Mouse (Mus musculus): ENCODE data around the gene Nckap5. TPM values are rescaled to one million over a fixed set of nuclear protein-coding genes. Genes with fewer than 3 reads are reported as not detected.

Gene Nckap5
- polyA plus RNA-seq (2011; ENCODE audit: insufficient read depth, insufficient read length, low read depth, missing spikeins): 0.09 and 0.12 TPM in 2 replicates

- Histone ChIP-seq H3K4me1 (ENCODE audit: control insufficient read depth, insufficient read depth, low read length) (no peaks in the 10 kb centered on the region), H3K9ac (ENCODE audit: low read depth, poor library complexity, severe bottlenecking) (no peak within 1 kb of the TSS), H3K4me3 (ENCODE audit: low read depth, low read length) (no peak within 1 kb of the TSS), H3K27ac (ENCODE audit: insufficient read depth, low read length) (no peak within 1 kb of the TSS), H3K9me3 (replicated peaks; ENCODE audit: control insufficient read depth, insufficient read depth, low read length, poor library complexity, severe bottlenecking) (no peaks in the 10 kb centered on the region; the same call in 1 of the 2 replicates), H3K27me3 (ENCODE audit: control insufficient read depth, insufficient read depth, low read length, poor library complexity, severe bottlenecking) (peaks cover 1% of the 10 kb centered on the region), H3K36me3 (ENCODE audit: control insufficient read depth, insufficient read depth, low read length, poor library complexity, severe bottlenecking) (no peaks in the 10 kb centered on the region)
- TF ChIP-seq POLR2A (IDR thresholded peaks at IDR 0.05; ENCODE audit: insufficient read depth, low read length) (no peak), CTCF (IDR thresholded peaks at IDR 0.05; ENCODE audit: low read depth, low read length) (no peak), EP300 (IDR thresholded peaks at IDR 0.05; ENCODE audit: insufficient read depth, low read depth, low read length) (no peak)
Observed at GRCm38 (mm10) chr1:126830031-126830927, at the start of gene Nckap5. Nckap5 (minus strand) TSS chr1:126830799.

- H3K9ac ChIP-seq (ENCODE audit: low read depth, poor library complexity, severe bottlenecking): no peak overlapping the region
- H3K4me1 ChIP-seq (ENCODE audit: control insufficient read depth, insufficient read depth, low read length): no peaks in the 10 kb centered on the region
- H3K4me3 ChIP-seq (ENCODE audit: low read depth, low read length): no peak overlapping the region
- TF ChIP-seq EP300 (IDR thresholded peaks at IDR 0.05; ENCODE audit: insufficient read depth, low read depth, low read length) (no peak), POLR2A (IDR thresholded peaks at IDR 0.05; ENCODE audit: insufficient read depth, low read length) (no peak), CTCF (IDR thresholded peaks at IDR 0.05; ENCODE audit: low read depth, low read length) (no peak)
- H3K36me3 ChIP-seq (ENCODE audit: control insufficient read depth, insufficient read depth, low read length, poor library complexity, severe bottlenecking): no peaks in the 10 kb centered on the region
- no peaks in the 10 kb centered on the region for H3K9me3 ChIP-seq (replicated peaks; ENCODE audit: control insufficient read depth, insufficient read depth, low read length, poor library complexity, severe bottlenecking)
- no peaks in the 10 kb centered on the region for H3K27me3 ChIP-seq (ENCODE audit: control insufficient read depth, insufficient read depth, low read length, poor library complexity, severe bottlenecking)
- no peak overlapping the region for H3K27ac ChIP-seq (ENCODE audit: insufficient read depth, low read length)
Observed at GRCm38 (mm10) chr1:126877495-126877894, 46.9 kb upstream of the Nckap5 start.

GRCm38 (mm10) chr1:126868372-126868771 is 37.8 kb upstream of the Nckap5 start:
- H3K4me3 ChIP-seq (ENCODE audit: low read depth, low read length): no peak overlapping the region
- H3K4me1 ChIP-seq (ENCODE audit: control insufficient read depth, insufficient read depth, low read length): no peaks in the 10 kb centered on the region
- no peaks in the 10 kb centered on the region for H3K9me3 ChIP-seq (replicated peaks; ENCODE audit: control insufficient read depth, insufficient read depth, low read length, poor library complexity, severe bottlenecking)
- no peak overlapping the region for H3K27ac ChIP-seq (ENCODE audit: insufficient read depth, low read length)
- no peak overlapping the region for H3K9ac ChIP-seq (ENCODE audit: low read depth, poor library complexity, severe bottlenecking)
- no peaks in the 10 kb centered on the region for H3K36me3 ChIP-seq (ENCODE audit: control insufficient read depth, insufficient read depth, low read length, poor library complexity, severe bottlenecking)
- TF ChIP-seq EP300 (IDR thresholded peaks at IDR 0.05; ENCODE audit: insufficient read depth, low read depth, low read length) (no peak), CTCF (IDR thresholded peaks at IDR 0.05; ENCODE audit: low read depth, low read length) (no peak), POLR2A (IDR thresholded peaks at IDR 0.05; ENCODE audit: insufficient read depth, low read length) (no peak)
- H3K27me3 ChIP-seq (ENCODE audit: control insufficient read depth, insufficient read depth, low read length, poor library complexity, severe bottlenecking): no peaks in the 10 kb centered on the region

GRCm38 (mm10) chr1:126867912-126868311 is 37.3 kb upstream of the Nckap5 start:
- H3K4me3 ChIP-seq (ENCODE audit: low read depth, low read length): no peak overlapping the region
- H3K36me3 ChIP-seq (ENCODE audit: control insufficient read depth, insufficient read depth, low read length, poor library complexity, severe bottlenecking): no peaks in the 10 kb centered on the region
- H3K27me3 ChIP-seq (ENCODE audit: control insufficient read depth, insufficient read depth, low read length, poor library complexity, severe bottlenecking): no peaks in the 10 kb centered on the region
- TF ChIP-seq POLR2A (IDR thresholded peaks at IDR 0.05; ENCODE audit: insufficient read depth, low read length) (no peak), EP300 (IDR thresholded peaks at IDR 0.05; ENCODE audit: insufficient read depth, low read depth, low read length) (no peak), CTCF (IDR thresholded peaks at IDR 0.05; ENCODE audit: low read depth, low read length) (no peak)
- H3K9ac ChIP-seq (ENCODE audit: low read depth, poor library complexity, severe bottlenecking): no peak overlapping the region
- no peaks in the 10 kb centered on the region for H3K9me3 ChIP-seq (replicated peaks; ENCODE audit: control insufficient read depth, insufficient read depth, low read length, poor library complexity, severe bottlenecking)
- H3K27ac ChIP-seq (ENCODE audit: insufficient read depth, low read length): no peak overlapping the region
- H3K4me1 ChIP-seq (ENCODE audit: control insufficient read depth, insufficient read depth, low read length): no peaks in the 10 kb centered on the region

- Histone ChIP-seq H3K36me3 (ENCODE audit: control insufficient read depth, insufficient read depth, low read length, poor library complexity, severe bottlenecking) (no peaks in the 10 kb centered on the region), H3K4me1 (ENCODE audit: control insufficient read depth, insufficient read depth, low read length) (no peaks in the 10 kb centered on the region), H3K27me3 (ENCODE audit: control insufficient read depth, insufficient read depth, low read length, poor library complexity, severe bottlenecking) (no peaks in the 10 kb centered on the region), H3K9ac (ENCODE audit: low read depth, poor library complexity, severe bottlenecking) (no peak overlapping the region), H3K4me3 (ENCODE audit: low read depth, low read length) (no peak overlapping the region), H3K9me3 (replicated peaks; ENCODE audit: control insufficient read depth, insufficient read depth, low read length, poor library complexity, severe bottlenecking) (no peaks in the 10 kb centered on the region), H3K27ac (ENCODE audit: insufficient read depth, low read length) (no peak overlapping the region)
- TF ChIP-seq POLR2A (IDR thresholded peaks at IDR 0.05; ENCODE audit: insufficient read depth, low read length) (no peak), CTCF (IDR thresholded peaks at IDR 0.05; ENCODE audit: low read depth, low read length) (no peak), EP300 (IDR thresholded peaks at IDR 0.05; ENCODE audit: insufficient read depth, low read depth, low read length) (no peak)
Observed at GRCm38 (mm10) chr1:126865591-126866086, 35.0 kb upstream of the Nckap5 start.

GRCm38 (mm10) chr1:126861816-126862215 is 31.2 kb upstream of the Nckap5 start:
- no peak for TF ChIP-seq EP300 (IDR thresholded peaks at IDR 0.05; ENCODE audit: insufficient read depth, low read depth, low read length)
- TF ChIP-seq CTCF (IDR thresholded peaks at IDR 0.05; ENCODE audit: low read depth, low read length): no peak
- TF ChIP-seq POLR2A (IDR thresholded peaks at IDR 0.05; ENCODE audit: insufficient read depth, low read length): no peak
- Histone ChIP-seq H3K36me3 (ENCODE audit: control insufficient read depth, insufficient read depth, low read length, poor library complexity, severe bottlenecking) (no peaks in the 10 kb centered on the region), H3K27me3 (ENCODE audit: control insufficient read depth, insufficient read depth, low read length, poor library complexity, severe bottlenecking) (no peaks in the 10 kb centered on the region), H3K9me3 (replicated peaks; ENCODE audit: control insufficient read depth, insufficient read depth, low read length, poor library complexity, severe bottlenecking) (no peaks in the 10 kb centered on the region), H3K9ac (ENCODE audit: low read depth, poor library complexity, severe bottlenecking) (no peak overlapping the region), H3K4me3 (ENCODE audit: low read depth, low read length) (no peak overlapping the region), H3K4me1 (ENCODE audit: control insufficient read depth, insufficient read depth, low read length) (no peaks in the 10 kb centered on the region), H3K27ac (ENCODE audit: insufficient read depth, low read length) (no peak overlapping the region)

Data from ES-Bruce4 (cell line).